Mouse (Mus musculus) thymus, adult 2 months (tissue): ENCODE results near the gene Zfp871.

ENCODE experiments used
- CTCF ChIP-seq: fragments of 200-500 bp; IDR thresholded peaks from 2 replicates; pipeline ENCODE4 v1.5.1; 2012; ENCODE audit warnings: mild to moderate bottlenecking, control low read depth, low read length, moderate library complexity, borderline replicate concordance; ENCODE audit not compliant: control insufficient read depth, poor library complexity, insufficient read depth; ENCODE audit errors: extremely low read depth
- POLR2A ChIP-seq: fragments of 200-500 bp; IDR thresholded peaks from 2 replicates; pipeline ENCODE4 v1.6.1; 2012; ENCODE audit warnings: mild to moderate bottlenecking, low read length, control low read depth, moderate library complexity; ENCODE audit not compliant: control insufficient read depth, poor library complexity, insufficient read depth; ENCODE audit errors: extremely low read depth

DNA sequence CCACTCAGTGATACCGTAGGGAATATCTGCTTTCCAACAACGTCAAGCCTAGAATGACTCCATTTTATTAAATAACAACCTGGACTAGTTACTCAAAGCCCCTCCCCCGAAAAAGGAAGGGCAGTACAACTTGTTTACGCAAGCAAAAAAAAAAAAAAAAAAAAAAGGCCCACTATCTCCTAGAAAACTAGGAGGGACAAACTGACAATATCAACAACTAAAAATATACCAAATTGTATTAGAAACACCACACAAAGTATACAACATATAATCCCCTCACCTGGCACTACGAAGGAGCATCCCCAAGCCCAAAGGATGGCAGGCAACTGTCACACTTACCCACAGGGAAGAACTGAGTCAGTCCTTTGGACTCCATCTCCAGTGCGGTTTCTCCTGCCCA lies 1.1 kb downstream of the Zfp871 start:
- no peak for TF ChIP-seq CTCF
- no peak for TF ChIP-seq POLR2A
